8 mouse cellular contexts compared by ENCODE assay signal in genomic region chr12:80168178-80168686, GRCm38 (mm10). TPM values are rescaled to one million over a fixed set of nuclear protein-coding genes. Genes with fewer than 3 reads are reported as not detected.
DNase-seq lines count a peak whose midpoint lies in the region; ATAC-seq lines count a peak whose summit lies in the region.

No protein-coding gene starts in this region.

- peaks cover 2% of the 10 kb centered on the region; the same call in 1 of the 2 replicates for H3K4me1 ChIP-seq in hindbrain, embryonic 16.5 days (ENCODE audit: control insufficient read depth, insufficient read depth, low read depth, low read length)

- peak; percentile 69 for DNase-seq in Muller cell, postnatal 12 days (ENCODE audit: inconsistent ontology term)
- peak; percentile 89 to 93 for DNase-seq in cerebellum, postnatal 14 days
- DNase-seq in gastrocnemius, adult 18-20 months (ENCODE audit: low spot score) = peak; percentile 87
- peak; percentile 67 for DNase-seq in left cerebral cortex, adult 11 months (ENCODE audit: low spot score)
- peak; percentile 90 for DNase-seq in lung, postnatal 36 days
- DNase-seq in retina, postnatal 1 day = peak; percentile 94
- DNase-seq in thymus, postnatal 4 days = peak; percentile 82

- peak overlapping the region; percentile 93 for H3K27ac ChIP-seq in hindbrain, embryonic 16.5 days (ENCODE audit: low read depth, low read length)

- H3K36me3 ChIP-seq in hindbrain, embryonic 16.5 days (ENCODE audit: control insufficient read depth, insufficient read depth, low read length) = no peaks in the 10 kb centered on the region; the same call in 1 of the 2 replicates

- H3K9me3 ChIP-seq in hindbrain, embryonic 16.5 days (ENCODE audit: control insufficient read depth, low read length) = no peaks in the 10 kb centered on the region

- H3K27me3 ChIP-seq in hindbrain, embryonic 16.5 days (replicated peaks; ENCODE audit: control insufficient read depth, insufficient read depth, low read length) = no peaks in the 10 kb centered on the region

- peak; percentile 90 for ATAC-seq in hindbrain, embryonic 16.5 days

- H3K9ac ChIP-seq in hindbrain, embryonic 16.5 days (ENCODE audit: low read depth, low read length) = peak overlapping the region; percentile 75

- peak overlapping the region; percentile 66 for H3K4me3 ChIP-seq in hindbrain, embryonic 16.5 days (ENCODE audit: low read length)

- H3K4me2 ChIP-seq in hindbrain, embryonic 16.5 days (ENCODE audit: low read length) = peak overlapping the region; percentile 40

- 18% methylated on average over 35 of the region's 35 CpGs for WGBS in hindbrain, embryonic 16.5 days

RNA-seq across cellular contexts. Expression of gene Zfp36l1, which starts 55.4 kb away (rescaled TPM):
- 10 to 100 TPM; 20.1 to 34.4 TPM for total RNA-seq in gastrocnemius, adult 18-20 months (2021)
- polyA plus RNA-seq in hindbrain, embryonic 16.5 days (2015; fragmentation: Nextera tagmentation; extraction: Ambion mirVana) = 38.0 and 50.8 TPM in 2 replicates

Comparison
In these comparisons a context has a peak if more than half of its experiments do, and no peak if none do; other contexts are left out.
1. Peak in every context shown above with its lines: DNase-seq, ATAC-seq, H3K4me3 ChIP-seq and H3K27ac ChIP-seq.